Mouse (Mus musculus) monocyte, adult 5-6 weeks (primary cell): Measurements from ENCODE around the gene Rnf150. TPM values are rescaled to one million over a fixed set of nuclear protein-coding genes. Genes with fewer than 3 reads are reported as not detected.

Experiments used
- ATAC-seq: fragments of 153-309, 156-312 bp; replicated peaks from 2 replicates; pipeline ENCODE4 v1.8.0; 2017; ENCODE audit warnings: mild to moderate bottlenecking; ENCODE audit not compliant: low TSS enrichment, insufficient number of reproducible peaks, severe bottlenecking, poor library complexity, low FRiP score
- total RNA-seq: library from RNA; stranded (forward); fragments of 200-1000, 200-491, 200-594 nt; gene quantifications from 3 replicates; pipeline ENCODE4 v1.2.3, GENCODE M21; 2017

The Rnf150 gene
- total RNA-seq, result 0.95 to 1.5 TPM (median 1.2 TPM) in 3 replicates

- ATAC-seq, result peak; percentile 88
Observed at GRCm38 (mm10) chr8:82863041-82863744, at the start of gene Rnf150. TSS of gene Rnf150 (plus strand) at chr8:82863356.

- ATAC-seq, result no peak
Observed at GRCm38 (mm10) chr8:82826135-82827046, 36.8 kb upstream of the Rnf150 start.

GRCm38 (mm10) chr8:82840415-82840814 is 22.7 kb upstream of the Rnf150 start:
- no peak for ATAC-seq

GRCm38 (mm10) chr8:82840963-82841362 is 22.2 kb upstream of the Rnf150 start:
- no peak for ATAC-seq

DNA sequence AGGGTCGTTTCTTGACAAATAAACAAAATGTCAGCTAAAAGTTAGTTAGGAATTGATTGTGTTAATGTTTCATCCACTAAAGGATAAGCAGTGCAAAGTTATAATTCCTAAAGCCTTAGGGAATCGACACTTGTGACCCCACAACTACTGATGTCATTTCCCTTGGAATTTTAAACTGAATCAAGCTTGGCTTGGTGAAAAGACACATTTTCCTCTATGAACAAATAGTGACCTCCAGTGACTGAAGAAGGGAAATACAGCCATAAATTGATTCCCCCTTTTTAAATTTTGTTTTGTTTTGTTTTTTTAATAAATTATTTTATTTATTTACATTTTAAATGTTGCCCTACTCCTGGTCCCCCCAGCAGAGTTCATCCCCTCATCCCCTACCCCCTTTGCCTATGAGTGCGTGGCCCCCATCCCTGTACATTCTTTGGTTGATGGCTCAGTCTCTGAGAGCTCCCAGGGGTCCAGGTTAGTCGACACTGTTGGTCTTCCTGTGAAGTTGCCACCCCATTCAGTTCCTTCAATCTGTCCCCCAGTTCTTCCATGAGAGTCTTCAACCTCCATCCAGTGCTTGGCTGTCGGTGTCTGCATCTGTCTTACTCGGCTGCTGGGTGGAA is 21.5 kb upstream of the Rnf150 start:
- ATAC-seq, result no peak

- ATAC-seq, result 0 out of 2 replicates have a peak, but pooled peaks have one; percentile 40
Observed at GRCm38 (mm10) chr8:82843697-82844096, 19.5 kb upstream of the Rnf150 start.

- no peak for ATAC-seq
Observed at GRCm38 (mm10) chr8:82844413-82844812, 18.7 kb upstream of the Rnf150 start.

DNA sequence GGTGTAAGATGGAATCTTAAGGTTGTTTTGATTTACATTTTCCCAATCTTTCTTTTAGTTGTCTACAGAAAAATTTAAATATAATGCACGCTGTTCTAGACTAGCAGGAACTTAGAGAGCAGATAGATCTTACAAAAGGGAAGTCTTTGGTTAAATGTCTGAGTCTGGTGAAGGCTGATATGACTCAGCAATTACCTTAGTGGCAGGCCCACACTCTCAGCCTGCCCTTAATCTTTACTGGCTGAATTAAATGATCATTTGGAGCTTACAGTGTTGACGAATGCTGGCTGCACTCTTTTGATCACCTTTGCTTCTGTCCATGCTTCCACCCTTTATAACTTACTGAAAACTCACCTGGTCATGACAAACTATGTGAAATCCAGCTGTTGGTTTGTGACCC is 17.1 kb upstream of the Rnf150 start:
- no peak for ATAC-seq

DNA sequence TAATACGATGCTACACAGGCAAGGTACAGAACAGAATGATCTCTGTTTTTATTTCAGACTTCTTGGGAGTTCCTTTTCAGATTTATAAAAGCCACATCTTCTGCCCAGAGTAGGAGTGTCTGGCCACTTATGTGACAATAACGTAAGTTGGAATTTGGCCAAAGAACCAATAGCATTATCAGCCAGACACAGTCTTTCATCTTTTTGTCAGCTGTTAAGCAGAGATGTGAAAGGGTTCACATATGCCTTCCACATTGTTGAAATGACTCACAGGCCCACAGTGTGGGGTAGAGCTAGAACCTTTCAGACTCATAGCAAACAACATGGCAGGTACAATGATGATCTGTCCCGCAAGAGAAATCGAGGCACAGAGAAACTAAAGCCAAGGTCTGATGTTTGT is 16.4 kb upstream of the Rnf150 start:
- ATAC-seq, result no peak

GRCm38 (mm10) chr8:82858541-82859342 is 4.4 kb upstream of the Rnf150 start:
- no peak for ATAC-seq

GRCm38 (mm10) chr8:82859343-82859620 is 3.9 kb upstream of the Rnf150 start:
- ATAC-seq, result no peak

DNA sequence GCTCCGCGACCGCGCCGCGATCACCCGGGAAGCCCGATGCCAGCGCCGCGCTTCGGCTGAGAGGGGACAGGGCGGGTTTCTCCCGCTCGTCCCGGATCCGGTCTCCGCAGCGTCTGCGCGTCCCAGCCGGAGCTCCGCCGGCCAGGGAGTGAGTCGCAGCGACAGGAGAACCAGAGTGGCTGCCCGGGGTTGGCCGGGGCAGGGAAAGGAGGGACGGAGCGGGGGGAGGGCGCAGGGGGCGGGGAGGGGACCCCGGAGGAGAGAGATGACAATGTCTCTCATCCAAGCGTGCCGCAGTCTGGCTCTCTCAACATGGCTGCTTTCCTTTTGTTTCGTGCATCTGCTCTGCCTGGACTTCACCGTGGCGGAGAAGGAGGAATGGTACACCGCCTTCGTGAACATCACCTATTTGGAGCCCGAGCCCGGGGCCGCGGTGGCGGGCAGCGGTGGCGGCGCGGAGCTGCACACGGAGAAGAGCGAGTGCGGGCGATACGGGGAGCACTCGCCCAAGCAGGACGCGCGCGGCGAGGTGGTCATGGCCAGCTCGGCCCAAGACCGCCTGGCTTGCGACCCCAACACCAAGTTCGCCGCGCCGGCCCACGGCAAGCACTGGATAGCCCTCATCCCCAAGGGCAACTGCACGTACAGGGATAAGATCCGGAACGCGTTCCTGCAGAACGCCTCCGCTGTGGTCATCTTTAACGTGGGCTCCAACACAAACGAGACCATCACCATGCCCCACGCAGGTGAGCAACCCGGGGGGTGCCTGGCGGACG is 777 bp downstream of the Rnf150 start:
- no peak for ATAC-seq

- no peak for ATAC-seq
Observed at GRCm38 (mm10) chr8:82864521-82864818, 1.3 kb downstream of the Rnf150 start.

- ATAC-seq, result no peak
Observed at GRCm38 (mm10) chr8:82865239-82865638, 2.1 kb downstream of the Rnf150 start.

DNA sequence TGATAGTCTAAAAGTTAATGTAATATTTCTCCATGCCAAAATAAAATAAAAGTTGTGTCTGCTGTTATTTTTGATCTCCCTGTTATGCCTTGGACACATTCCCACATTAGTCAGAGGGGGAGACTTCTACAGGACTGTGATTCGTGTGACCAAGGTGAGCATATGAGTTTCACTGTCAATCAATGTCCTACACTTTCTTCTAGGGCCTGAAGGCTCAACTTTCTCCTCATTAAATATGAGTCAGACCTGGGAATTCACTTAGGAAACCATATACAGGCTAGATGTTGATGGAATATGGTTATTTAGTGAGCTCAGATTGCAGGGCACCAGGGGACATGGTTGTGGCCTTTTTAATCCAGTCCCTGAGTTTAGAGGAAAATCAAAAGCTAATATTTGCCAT is 3.1 kb downstream of the Rnf150 start:
- no peak for ATAC-seq

DNA sequence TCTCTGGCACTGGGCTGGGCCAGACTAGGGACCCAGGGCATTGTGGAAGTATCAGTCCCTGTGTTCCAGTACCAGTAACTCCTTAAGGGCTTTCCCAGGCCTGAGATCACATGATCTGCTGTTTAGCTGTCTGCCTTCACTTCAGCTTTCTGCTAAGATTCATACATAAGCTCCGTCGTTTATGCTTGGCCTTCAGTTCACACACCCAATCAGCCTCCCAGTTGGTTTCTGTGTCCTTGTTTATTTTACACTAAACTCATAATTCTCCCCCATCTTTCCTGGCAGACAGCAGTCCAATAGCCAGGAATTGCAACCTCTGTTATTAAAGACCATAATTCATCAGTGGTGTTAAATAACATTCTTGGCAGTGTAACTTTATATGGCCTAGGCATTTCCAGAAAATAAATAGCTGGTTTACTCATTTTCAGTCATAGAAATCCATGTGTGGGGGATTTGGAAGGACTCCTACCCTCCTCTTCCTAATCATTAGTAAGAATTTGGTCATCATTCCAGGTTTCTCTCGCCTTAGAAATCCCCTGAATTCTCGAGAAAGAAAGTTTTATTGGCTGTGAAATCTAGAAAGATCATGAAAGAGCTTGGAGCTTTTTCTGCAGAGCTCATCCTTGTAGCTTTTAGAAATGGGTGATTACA is 7.8 kb downstream of the Rnf150 start:
- ATAC-seq, result no peak

DNA sequence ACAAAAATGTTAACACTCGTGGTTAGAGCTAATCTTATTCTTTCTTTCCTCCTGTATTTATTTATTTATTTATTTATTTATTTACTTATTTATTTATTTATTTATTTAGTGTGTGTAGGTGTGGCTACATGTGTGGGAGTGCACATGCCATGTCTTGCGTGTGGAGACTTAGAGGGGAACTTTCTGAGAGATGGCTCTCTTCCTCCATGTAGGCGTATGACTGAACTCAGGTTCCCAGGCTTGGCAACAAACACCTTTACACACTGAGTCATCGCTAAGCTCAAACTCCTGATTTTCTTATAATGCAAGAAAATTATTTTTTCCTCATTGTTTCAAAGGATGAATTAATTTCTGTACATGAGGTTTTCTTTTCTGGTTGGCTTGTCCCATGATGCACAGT is 8.8 kb downstream of the Rnf150 start:
- ATAC-seq, result no peak

DNA sequence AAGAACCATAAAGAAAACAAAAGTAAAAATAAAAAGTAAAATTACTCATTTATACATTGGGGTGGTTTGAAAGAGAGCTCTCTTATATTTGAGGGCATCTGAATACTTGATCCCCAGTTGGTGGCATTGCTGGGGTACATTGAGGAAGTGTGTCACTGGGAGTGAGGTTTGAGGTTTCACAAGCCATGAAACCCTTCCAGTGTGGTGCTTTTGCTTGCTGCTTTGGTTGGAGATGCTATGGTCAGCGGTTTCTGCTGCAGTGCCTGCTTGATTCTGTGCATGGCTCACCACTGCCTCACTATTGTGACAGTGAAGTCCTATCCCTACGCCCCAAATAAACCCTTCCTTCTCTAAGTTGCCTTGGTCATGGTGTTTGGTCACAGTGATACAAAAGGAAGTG is 10.9 kb downstream of the Rnf150 start:
- ATAC-seq, result 0 out of 2 replicates have a peak, but pooled peaks have one; percentile 35
